Mouse (Mus musculus) retina, postnatal 1 day (tissue): ENCODE measurements around the gene Tut4.

Experiments used
- DNase-seq: peaks from one replicate; pipeline ENCODE4 v3.0.0-alpha.2; 2012

The Tut4 gene

DNA sequence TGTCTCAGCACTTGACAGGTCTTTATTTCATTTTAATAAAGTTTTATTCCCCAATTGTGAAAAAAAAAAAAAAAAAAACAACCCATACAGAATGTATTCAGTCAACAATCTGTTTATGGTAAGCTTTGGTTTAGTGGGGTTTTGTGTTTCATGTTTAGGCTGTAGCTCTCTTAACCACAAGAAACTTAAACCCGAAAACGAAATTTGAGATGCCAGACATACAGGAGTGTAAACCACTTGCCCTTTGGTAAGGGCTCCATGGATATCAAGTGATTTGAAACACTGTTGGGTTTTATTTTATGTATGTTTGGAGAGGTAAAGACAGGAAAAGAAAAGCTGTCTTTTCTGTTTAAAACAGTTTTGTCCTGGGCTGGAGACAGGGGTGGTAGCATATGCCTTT lies 80.5 kb downstream of the Tut4 start:
- DNase-seq, result no peak

- no peak for DNase-seq
Measured at GRCm38 (mm10) chr4:108565026-108565425, 105.8 kb downstream of the Tut4 start.

- DNase-seq, result no peak
Measured at GRCm38 (mm10) chr4:108572644-108573043, 113.4 kb downstream of the Tut4 start.

- peak; percentile 98 for DNase-seq
Measured at GRCm38 (mm10) chr4:108578840-108579742, 119.9 kb downstream of the Tut4 start, which contains the start of the genes Prpf38a and Orc1. TSS of gene Prpf38a (minus strand) at chr4:108579336. TSS of gene Orc1 (plus strand) at chr4:108579423.

GRCm38 (mm10) chr4:108579743-108580411 lies 120.7 kb downstream of the Tut4 start:
- DNase-seq, result no peak

- no peak for DNase-seq
Measured at GRCm38 (mm10) chr4:108593376-108593775, 134.2 kb downstream of the Tut4 start.

DNA sequence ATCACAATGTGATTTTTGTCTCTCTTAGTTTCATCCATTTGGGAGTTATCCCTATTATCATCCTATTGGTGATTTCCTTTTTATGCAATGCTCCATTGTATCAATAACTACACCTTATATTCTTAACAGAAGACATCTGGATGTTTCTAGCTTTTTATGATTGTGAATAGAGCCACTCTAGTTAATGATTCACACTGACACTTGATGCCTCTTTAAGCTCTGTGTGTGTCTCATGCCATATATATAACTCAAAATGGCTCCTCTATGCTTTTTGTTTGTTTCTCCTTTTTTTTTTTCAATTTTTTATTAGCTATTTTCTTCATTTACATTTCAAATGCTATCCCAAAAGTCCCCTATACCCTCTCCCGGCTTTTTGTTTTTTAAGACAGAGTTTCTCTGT lies 136.6 kb downstream of the Tut4 start:
- no peak for DNase-seq

- no peak for DNase-seq
Measured at GRCm38 (mm10) chr4:108598306-108598705, 139.1 kb downstream of the Tut4 start.

DNA sequence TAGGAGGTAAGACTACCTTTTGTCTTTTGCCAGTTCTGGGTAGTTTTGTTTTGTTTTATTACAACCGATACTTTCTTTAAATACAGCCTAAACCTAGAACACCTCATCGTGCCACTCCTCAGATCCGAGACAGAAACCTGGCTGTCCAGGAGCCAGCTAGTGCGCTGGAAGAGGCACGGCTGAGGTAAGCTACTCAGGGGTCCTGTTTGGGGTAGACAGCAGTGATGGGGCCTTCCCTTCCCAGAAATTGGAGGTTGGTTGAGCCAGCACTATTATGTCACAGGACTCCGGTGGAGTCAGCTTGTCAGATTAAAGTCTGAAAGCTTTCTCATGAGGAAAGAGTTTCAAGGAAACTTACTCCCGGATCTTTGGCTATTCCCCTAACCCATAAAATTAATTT lies 142.6 kb downstream of the Tut4 start:
- DNase-seq, result no peak

GRCm38 (mm10) chr4:108608651-108609050 lies 149.4 kb downstream of the Tut4 start:
- DNase-seq, result no peak
